Mouse (Mus musculus) layer of hippocampus, adult 18-20 months (tissue): ENCODE measurements around the gene Ascc1. TPM values are rescaled to one million over a fixed set of nuclear protein-coding genes. Genes with fewer than 3 reads are reported as not detected.

ENCODE experiments used
- microRNA-seq, 2 experiments: library from miRNA; unstranded; fragments of <30 nt; microRNA quantifications; one replicate each; pipeline ENCODE4 v1.2.0; 2021
- total RNA-seq, 2 experiments: library from RNA; stranded (reverse); gene quantifications; 2 replicates each; pipeline ENCODE4 v1.2.3; 2021

Gene Ascc1
- total RNA-seq, 2 experiments from 2014 or later, result 15.4 to 17.9 TPM

Small RNA genes lying within 50 kb of the gene (microRNA-seq; reads per million reads assigned to microRNA genes)
- gene Mir6906, result 0.49 to 1.8 reads per million in 2 experiments

Other genes with a start within 250 kb of the Ascc1 start
- 10 to 100 TPM; 52.7 to 53.2 TPM for gene Dnajb12, start 123.2 kb upstream of the Ascc1 start, total RNA-seq
- gene Ddit4, start 51.0 kb upstream of the Ascc1 start, total RNA-seq, result 10 to 100 TPM; 69.7 to 89.5 TPM
- 10 to 100 TPM; 66.9 to 73.1 TPM for gene Anapc16, start 330 bp downstream of the Ascc1 start, total RNA-seq
- gene Spock2, start 103.4 kb downstream of the Ascc1 start, total RNA-seq, result 100 to 1,000 TPM; 480 to 496 TPM
- gene Chst3, start 216.5 kb downstream of the Ascc1 start, total RNA-seq, result 1 to 10 TPM; 1.2 TPM